Mouse (Mus musculus): ENCODE results near the gene Rnd3. TPM values are rescaled to one million over a fixed set of nuclear protein-coding genes. Genes with fewer than 3 reads are reported as not detected.

The Rnd3 gene
- polyA plus RNA-seq, 1 experiment, result 1.3 TPM

- no peak overlapping the region for H3K4me3 ChIP-seq (ENCODE audit: control insufficient read depth, low read depth, low read length)
These were observed 6.5 kb downstream of the Rnd3 start for GRCm38 (mm10) chr2:51142422-51142821.

GRCm38 (mm10) chr2:51141345-51141744 is 7.6 kb downstream of the Rnd3 start:
- no peaks in the 10 kb centered on the region for H3K4me1 ChIP-seq (ENCODE audit: control insufficient read depth, insufficient read depth, low read length)
- no peak overlapping the region for H3K27ac ChIP-seq (ENCODE audit: control insufficient read depth, insufficient read depth, low read depth, low read length)
- no peak overlapping the region for H3K4me3 ChIP-seq (ENCODE audit: control insufficient read depth, low read depth, low read length)
- H3K27me3 ChIP-seq (ENCODE audit: control insufficient read depth, insufficient read depth, low read length), result no peaks in the 10 kb centered on the region
- TF ChIP-seq CTCF (IDR thresholded peaks at IDR 0.05; ENCODE audit: control insufficient read depth, insufficient read depth, insufficient replicate concordance, low read depth, low read length), result no peak
- no peaks in the 10 kb centered on the region for H3K36me3 ChIP-seq (ENCODE audit: control insufficient read depth, insufficient read depth, low read length)

More at GRCm38 (mm10) chr2:51142422-51142821, 6.5 kb downstream of the Rnd3 start:
- H3K27me3 ChIP-seq (ENCODE audit: control insufficient read depth, insufficient read depth, low read length), result no peaks in the 10 kb centered on the region
- no peaks in the 10 kb centered on the region for H3K36me3 ChIP-seq (ENCODE audit: control insufficient read depth, insufficient read depth, low read length)
- peaks cover 3% of the 10 kb centered on the region for H3K4me1 ChIP-seq (ENCODE audit: control insufficient read depth, insufficient read depth, low read length)
- no peak overlapping the region for H3K27ac ChIP-seq (ENCODE audit: control insufficient read depth, insufficient read depth, low read depth, low read length)
- TF ChIP-seq POLR2A (IDR thresholded peaks at IDR 0.05; ENCODE audit: control insufficient read depth, low read depth, low read length), result no peak
- no peak for TF ChIP-seq CTCF (IDR thresholded peaks at IDR 0.05; ENCODE audit: control insufficient read depth, insufficient read depth, insufficient replicate concordance, low read depth, low read length)

- TF ChIP-seq POLR2A (IDR thresholded peaks at IDR 0.05; ENCODE audit: control insufficient read depth, low read depth, low read length), result no peak
- TF ChIP-seq CTCF (IDR thresholded peaks at IDR 0.05; ENCODE audit: control insufficient read depth, insufficient read depth, insufficient replicate concordance, low read depth, low read length), result no peak
- Histone ChIP-seq H3K4me3 (ENCODE audit: control insufficient read depth, low read depth, low read length) (no peak overlapping the region), H3K36me3 (ENCODE audit: control insufficient read depth, insufficient read depth, low read length) (no peaks in the 10 kb centered on the region), H3K4me1 (ENCODE audit: control insufficient read depth, insufficient read depth, low read length) (no peaks in the 10 kb centered on the region), H3K27ac (ENCODE audit: control insufficient read depth, insufficient read depth, low read depth, low read length) (no peak overlapping the region), H3K27me3 (ENCODE audit: control insufficient read depth, insufficient read depth, low read length) (no peaks in the 10 kb centered on the region)
These were observed 8.4 kb downstream of the Rnd3 start for GRCm38 (mm10) chr2:51140486-51140885.

GRCm38 (mm10) chr2:51139912-51140446 is 8.9 kb downstream of the Rnd3 start:
- Histone ChIP-seq H3K27me3 (ENCODE audit: control insufficient read depth, insufficient read depth, low read length) (no peaks in the 10 kb centered on the region), H3K36me3 (ENCODE audit: control insufficient read depth, insufficient read depth, low read length) (no peaks in the 10 kb centered on the region), H3K27ac (ENCODE audit: control insufficient read depth, insufficient read depth, low read depth, low read length) (no peak overlapping the region), H3K4me3 (ENCODE audit: control insufficient read depth, low read depth, low read length) (no peak overlapping the region), H3K4me1 (ENCODE audit: control insufficient read depth, insufficient read depth, low read length) (no peaks in the 10 kb centered on the region)
- TF ChIP-seq POLR2A (IDR thresholded peaks at IDR 0.05; ENCODE audit: control insufficient read depth, low read depth, low read length), result no peak
- no peak for TF ChIP-seq CTCF (IDR thresholded peaks at IDR 0.05; ENCODE audit: control insufficient read depth, insufficient read depth, insufficient replicate concordance, low read depth, low read length)

GRCm38 (mm10) chr2:51139218-51139911 is 9.5 kb downstream of the Rnd3 start:
- Histone ChIP-seq H3K27ac (ENCODE audit: control insufficient read depth, insufficient read depth, low read depth, low read length) (no peak overlapping the region), H3K4me1 (ENCODE audit: control insufficient read depth, insufficient read depth, low read length) (no peaks in the 10 kb centered on the region), H3K4me3 (ENCODE audit: control insufficient read depth, low read depth, low read length) (no peak overlapping the region), H3K36me3 (ENCODE audit: control insufficient read depth, insufficient read depth, low read length) (no peaks in the 10 kb centered on the region), H3K27me3 (ENCODE audit: control insufficient read depth, insufficient read depth, low read length) (no peaks in the 10 kb centered on the region)
- no peak for TF ChIP-seq CTCF (IDR thresholded peaks at IDR 0.05; ENCODE audit: control insufficient read depth, insufficient read depth, insufficient replicate concordance, low read depth, low read length)

GRCm38 (mm10) chr2:51137726-51138125 is 11.2 kb downstream of the Rnd3 start:
- TF ChIP-seq POLR2A (IDR thresholded peaks at IDR 0.05; ENCODE audit: control insufficient read depth, low read depth, low read length) (no peak), CTCF (IDR thresholded peaks at IDR 0.05; ENCODE audit: control insufficient read depth, insufficient read depth, insufficient replicate concordance, low read depth, low read length) (no peak)
- no peaks in the 10 kb centered on the region for H3K4me1 ChIP-seq (ENCODE audit: control insufficient read depth, insufficient read depth, low read length)
- H3K27ac ChIP-seq (ENCODE audit: control insufficient read depth, insufficient read depth, low read depth, low read length), result no peak overlapping the region
- no peaks in the 10 kb centered on the region for H3K27me3 ChIP-seq (ENCODE audit: control insufficient read depth, insufficient read depth, low read length)
- no peak overlapping the region for H3K4me3 ChIP-seq (ENCODE audit: control insufficient read depth, low read depth, low read length)
- no peaks in the 10 kb centered on the region for H3K36me3 ChIP-seq (ENCODE audit: control insufficient read depth, insufficient read depth, low read length)

DNA sequence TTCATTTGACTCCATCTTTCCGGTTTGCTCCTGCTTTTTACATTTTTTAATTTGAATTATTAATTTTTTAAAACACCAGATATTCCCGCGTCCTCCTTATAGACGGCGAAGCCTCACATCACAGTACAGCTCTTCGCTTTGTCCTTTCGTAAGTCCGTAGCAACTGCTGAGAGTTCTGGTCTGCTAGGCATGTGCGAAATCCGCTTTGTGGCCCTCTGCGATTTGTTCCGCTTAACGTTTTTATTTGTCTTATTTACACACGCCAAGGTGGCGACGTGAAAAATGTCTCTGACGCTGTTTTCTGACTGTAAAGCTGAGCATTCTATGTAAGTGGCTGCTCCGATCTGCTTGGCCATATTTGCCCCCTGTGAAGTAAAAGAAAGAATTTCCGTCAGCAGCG is 16.7 kb downstream of the Rnd3 start:
- H3K4me1 ChIP-seq (ENCODE audit: control insufficient read depth, insufficient read depth, low read length), result no peaks in the 10 kb centered on the region; the same call in 1 of the 2 replicates
- no peak overlapping the region for H3K27ac ChIP-seq (ENCODE audit: control insufficient read depth, insufficient read depth, low read depth, low read length)
- no peak for TF ChIP-seq POLR2A (IDR thresholded peaks at IDR 0.05; ENCODE audit: control insufficient read depth, low read depth, low read length)
- TF ChIP-seq CTCF (IDR thresholded peaks at IDR 0.05; ENCODE audit: control insufficient read depth, insufficient read depth, insufficient replicate concordance, low read depth, low read length), result no peak
- H3K36me3 ChIP-seq (ENCODE audit: control insufficient read depth, insufficient read depth, low read length), result no peaks in the 10 kb centered on the region
- H3K27me3 ChIP-seq (ENCODE audit: control insufficient read depth, insufficient read depth, low read length), result no peaks in the 10 kb centered on the region
- no peak overlapping the region for H3K4me3 ChIP-seq (ENCODE audit: control insufficient read depth, low read depth, low read length)

Measured in testis, adult 2 months (tissue).